Mouse (Mus musculus) kidney, postnatal 25 days (tissue): ENCODE results near the gene Fgr.

Experiments used
- DNase-seq, 2 experiments: peaks; one replicate each; pipeline ENCODE4 v3.0.0; 2021; ENCODE audit warnings: mixed read lengths in 2 of 2

Gene Fgr

GRCm38 (mm10) chr4:132959679-132960045 lies 14.2 kb upstream of the Fgr start:
- DNase-seq: no peak

- no peak for DNase-seq
Measured at GRCm38 (mm10) chr4:132960313-132960712, 13.6 kb upstream of the Fgr start.

GRCm38 (mm10) chr4:132960864-132961639 lies 12.8 kb upstream of the Fgr start:
- DNase-seq: peak; percentile 65 to 74

- DNase-seq: no peak
Measured at GRCm38 (mm10) chr4:132961866-132962265, 12.0 kb upstream of the Fgr start.

GRCm38 (mm10) chr4:132962628-132963027 lies 11.3 kb upstream of the Fgr start:
- no peak for DNase-seq

GRCm38 (mm10) chr4:132963436-132963835 lies 10.5 kb upstream of the Fgr start:
- DNase-seq: no peak

- DNase-seq: no peak
Measured at GRCm38 (mm10) chr4:132964064-132964463, 9.8 kb upstream of the Fgr start.

GRCm38 (mm10) chr4:132964473-132964872 lies 9.4 kb upstream of the Fgr start:
- no peak for DNase-seq

- DNase-seq: no peak
Measured at GRCm38 (mm10) chr4:132968105-132968938, 5.6 kb upstream of the Fgr start.

- DNase-seq: no peak
Measured at GRCm38 (mm10) chr4:132971601-132972000, 2.3 kb upstream of the Fgr start.

- no peak for DNase-seq
Measured at GRCm38 (mm10) chr4:132972101-132972500, 1.8 kb upstream of the Fgr start.

GRCm38 (mm10) chr4:132972556-132972955 lies 1.3 kb upstream of the Fgr start:
- DNase-seq: no peak

GRCm38 (mm10) chr4:132973186-132973585 lies 709 bp upstream of the Fgr start:
- no peak for DNase-seq

- DNase-seq: peak; percentile 95 to 96
Measured at GRCm38 (mm10) chr4:132974904-132975303, 1.0 kb downstream of the Fgr start.

- no peak for DNase-seq
Measured at GRCm38 (mm10) chr4:132975791-132976190, 1.9 kb downstream of the Fgr start.

GRCm38 (mm10) chr4:132976729-132977128 lies 2.8 kb downstream of the Fgr start:
- peak in 1 of 2 experiments; percentile 26 for DNase-seq

GRCm38 (mm10) chr4:132977597-132977996 lies 3.7 kb downstream of the Fgr start:
- peak in 1 of 2 experiments; percentile 67 for DNase-seq

- peak; percentile 64 to 74 for DNase-seq
Measured at GRCm38 (mm10) chr4:132979186-132979585, 5.3 kb downstream of the Fgr start.

- DNase-seq: no peak
Measured at GRCm38 (mm10) chr4:132981621-132982020, 7.7 kb downstream of the Fgr start.

- no peak for DNase-seq
Measured at GRCm38 (mm10) chr4:132982999-132983398, 9.1 kb downstream of the Fgr start.

GRCm38 (mm10) chr4:132983664-132984512 lies 10.0 kb downstream of the Fgr start:
- no peak for DNase-seq

- no peak for DNase-seq
Measured at GRCm38 (mm10) chr4:132988581-132989355, 14.9 kb downstream of the Fgr start.
